Mouse (Mus musculus) neural tube, embryonic 14.5 days (tissue): ENCODE data around the gene Zcchc4. TPM values are rescaled to one million over a fixed set of nuclear protein-coding genes. Genes with fewer than 3 reads are reported as not detected.

ENCODE experiments used
- ATAC-seq: fragments of 200-750 bp; cut with Nextera tagmentation; 2 replicates; pipeline ENCODE4 v1.8.0; 2017; ENCODE audit warnings: low read depth, mild to moderate bottlenecking, moderate TSS enrichment, moderate library complexity
- H3K27ac ChIP-seq: fragments of 300-500 bp; sonication (generic); 2 replicates; pipeline ENCODE4 v1.5.1; 2014; ENCODE audit warnings: low read depth, mild to moderate bottlenecking, control low read depth, low read length, moderate library complexity, mixed read lengths
- H3K27me3 ChIP-seq: fragments of 300-500 bp; sonication (generic); 2 replicates; pipeline ENCODE4 v1.6.1; 2014; ENCODE audit warnings: low read length; ENCODE audit not compliant: control insufficient read depth, insufficient read depth
- H3K36me3 ChIP-seq: fragments of 300-500 bp; sonication (generic); 2 replicates; pipeline ENCODE4 v1.6.1; 2014; ENCODE audit warnings: low read length, mixed read lengths; ENCODE audit not compliant: control insufficient read depth, insufficient read depth
- H3K4me1 ChIP-seq: fragments of 300-500 bp; sonication (generic); 2 replicates; pipeline ENCODE4 v1.6.1; 2014; ENCODE audit warnings: low read length; ENCODE audit not compliant: control insufficient read depth, insufficient read depth
- H3K4me2 ChIP-seq: fragments of 300-500 bp; sonication (generic); 2 replicates; pipeline ENCODE4 v1.6.1; 2014; ENCODE audit warnings: mild to moderate bottlenecking, low read depth, low read length, control low read depth
- H3K4me3 ChIP-seq: fragments of 300-500 bp; sonication (generic); 2 replicates; pipeline ENCODE4 v1.5.1; 2014; ENCODE audit warnings: low read depth, low read length, control low read depth, mixed read lengths
- H3K9ac ChIP-seq: fragments of 300-500 bp; sonication (generic); replicated peaks from 2 replicates; pipeline ENCODE4 v1.6.1; 2014; ENCODE audit warnings: low read depth, mild to moderate bottlenecking, control low read depth, low read length, mixed read lengths
- H3K9me3 ChIP-seq: fragments of 300-500 bp; sonication (generic); 2 replicates; pipeline ENCODE4 v1.6.1; 2016; ENCODE audit warnings: low read length; ENCODE audit not compliant: control insufficient read depth
- WGBS: fragments of 180-500 bp; shearing (Covaris S2); extraction: QIAGEN DNeasy Blood & Tissue Kit; methylation state at CpG from one replicate; pipeline ENCODE4 v1.1.7; 2014; 5-methylcytosine and 5-hydroxymethylcytosine counted together
- polyA plus RNA-seq: library from polyadenylated mRNA; unstranded; fragments of >200 nt; fragmentation: Nextera tagmentation; extraction: Ambion mirVana; gene quantifications from 2 replicates; pipeline ENCODE4 v1.2.1, GENCODE M21; 2014

Gene Zcchc4
- polyA plus RNA-seq, 1 experiment from 2014 or later, result 11.7 TPM

DNA sequence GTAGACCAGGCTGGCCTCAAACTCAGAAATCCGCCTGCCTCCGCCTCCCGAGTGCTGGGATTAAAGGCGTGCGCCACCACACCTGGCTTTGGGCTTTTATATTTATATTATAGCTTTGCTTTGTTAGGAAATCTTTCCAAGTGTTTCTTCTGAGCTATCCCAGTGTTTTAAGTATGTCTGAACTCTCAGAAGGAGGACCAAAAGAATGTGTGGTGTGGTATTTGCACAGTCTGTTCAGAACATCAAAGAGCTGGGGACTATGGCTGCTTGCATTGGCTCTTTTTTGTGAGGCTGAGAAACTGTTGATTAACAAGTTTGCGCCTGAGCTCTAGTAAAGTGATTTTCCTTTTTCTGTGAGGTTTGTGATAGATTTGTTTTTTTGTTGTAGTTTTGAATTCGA, 69.1 kb downstream of the Zcchc4 start:
- H3K4me3 ChIP-seq, result no peak overlapping the region
- no peaks in the 10 kb centered on the region for H3K27me3 ChIP-seq
- ATAC-seq, result no peak
- no peak overlapping the region for H3K27ac ChIP-seq
- H3K9me3 ChIP-seq, result no peaks in the 10 kb centered on the region
- no peaks in the 10 kb centered on the region for H3K4me1 ChIP-seq
- H3K36me3 ChIP-seq, result peaks cover 53% of the 10 kb centered on the region
- H3K9ac ChIP-seq, result no peak overlapping the region
- WGBS, result 93% methylated on average over 7 of the region's 7 CpGs
- no peak overlapping the region for H3K4me2 ChIP-seq

DNA sequence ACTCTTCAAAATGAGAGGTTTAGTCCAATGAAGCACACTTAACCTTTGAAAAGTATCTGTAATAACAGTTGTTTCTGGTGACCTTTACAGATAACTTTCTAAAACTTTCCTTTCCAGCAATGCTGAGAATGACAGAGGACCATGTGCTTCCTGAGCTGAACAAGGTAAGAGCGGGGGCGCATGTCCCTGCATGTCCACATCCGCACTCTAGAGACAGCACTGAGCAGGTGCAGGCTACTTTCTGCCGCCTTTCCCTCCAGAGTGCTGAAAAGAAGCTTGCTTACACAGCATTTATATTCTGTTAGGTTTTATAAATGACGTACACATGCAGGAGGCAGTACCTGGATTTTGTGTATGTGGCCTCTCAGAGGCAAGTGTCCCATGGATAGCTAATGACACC, 80.5 kb downstream of the Zcchc4 start:
- no peak overlapping the region for H3K9ac ChIP-seq
- H3K4me1 ChIP-seq, result no peaks in the 10 kb centered on the region
- no peak overlapping the region for H3K4me2 ChIP-seq
- 95% methylated on average over 5 of the region's 5 CpGs for WGBS
- peaks cover 43% of the 10 kb centered on the region for H3K36me3 ChIP-seq
- no peaks in the 10 kb centered on the region for H3K27me3 ChIP-seq
- no peak overlapping the region for H3K27ac ChIP-seq
- no peak for ATAC-seq
- no peak overlapping the region for H3K4me3 ChIP-seq
- no peaks in the 10 kb centered on the region for H3K9me3 ChIP-seq

DNA sequence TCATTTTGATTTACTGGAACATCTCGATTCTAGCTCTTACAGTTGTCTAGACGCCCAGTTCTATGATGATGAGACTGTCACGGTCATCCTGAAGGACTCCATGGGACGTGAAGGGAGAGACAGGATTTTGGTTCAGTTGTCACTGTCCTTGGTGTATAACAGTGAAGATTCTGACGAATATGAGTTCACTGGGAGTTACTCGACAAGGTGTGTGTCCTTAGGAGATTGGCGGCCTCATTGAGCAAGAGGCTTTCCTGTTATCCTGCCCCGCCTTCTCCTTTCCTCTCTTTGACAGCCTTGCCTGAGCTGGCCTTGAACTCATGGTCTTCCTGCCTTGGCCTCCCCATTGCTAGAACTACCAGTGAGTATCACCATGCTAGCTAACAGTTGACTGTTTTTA, 89.2 kb downstream of the Zcchc4 start:
- Histone ChIP-seq H3K36me3 (peaks cover 59% of the 10 kb centered on the region), H3K4me2 (no peak overlapping the region), H3K9me3 (no peaks in the 10 kb centered on the region), H3K4me3 (no peak overlapping the region), H3K4me1 (peaks cover 4% of the 10 kb centered on the region; the same call in 1 of the 2 replicates), H3K27ac (no peak overlapping the region), H3K27me3 (no peaks in the 10 kb centered on the region), H3K9ac (no peak overlapping the region)
- ATAC-seq, result no peak
- WGBS, result 88% methylated on average over 8 of the region's 8 CpGs

DNA sequence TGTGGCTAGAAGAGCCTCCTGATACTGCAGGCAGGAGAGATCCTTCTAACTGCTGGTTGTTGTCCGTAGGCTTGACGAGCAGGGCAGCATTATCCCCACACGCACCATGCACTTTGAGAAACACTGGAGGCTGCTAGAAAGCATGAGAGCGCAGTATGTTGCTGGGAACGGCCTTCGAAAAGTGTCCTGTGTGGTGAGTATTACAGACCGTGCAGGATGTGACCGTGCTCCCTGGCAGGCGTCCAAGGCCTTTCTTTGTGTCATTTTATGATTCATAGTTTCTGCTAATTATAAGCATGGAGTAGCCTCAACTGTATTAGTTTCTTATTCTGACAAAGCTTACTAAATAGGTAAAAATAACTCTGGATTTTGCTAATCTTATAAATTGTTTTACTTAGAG, 90.6 kb downstream of the Zcchc4 start:
- H3K9ac ChIP-seq, result no peak overlapping the region
- H3K4me1 ChIP-seq, result peaks cover 11% of the 10 kb centered on the region
- no peak overlapping the region for H3K27ac ChIP-seq
- peaks cover 49% of the 10 kb centered on the region for H3K36me3 ChIP-seq
- H3K9me3 ChIP-seq, result no peaks in the 10 kb centered on the region
- H3K27me3 ChIP-seq, result no peaks in the 10 kb centered on the region
- ATAC-seq, result no peak
- H3K4me3 ChIP-seq, result no peak overlapping the region
- 70% methylated on average over 9 of the region's 9 CpGs for WGBS
- no peak overlapping the region for H3K4me2 ChIP-seq

DNA sequence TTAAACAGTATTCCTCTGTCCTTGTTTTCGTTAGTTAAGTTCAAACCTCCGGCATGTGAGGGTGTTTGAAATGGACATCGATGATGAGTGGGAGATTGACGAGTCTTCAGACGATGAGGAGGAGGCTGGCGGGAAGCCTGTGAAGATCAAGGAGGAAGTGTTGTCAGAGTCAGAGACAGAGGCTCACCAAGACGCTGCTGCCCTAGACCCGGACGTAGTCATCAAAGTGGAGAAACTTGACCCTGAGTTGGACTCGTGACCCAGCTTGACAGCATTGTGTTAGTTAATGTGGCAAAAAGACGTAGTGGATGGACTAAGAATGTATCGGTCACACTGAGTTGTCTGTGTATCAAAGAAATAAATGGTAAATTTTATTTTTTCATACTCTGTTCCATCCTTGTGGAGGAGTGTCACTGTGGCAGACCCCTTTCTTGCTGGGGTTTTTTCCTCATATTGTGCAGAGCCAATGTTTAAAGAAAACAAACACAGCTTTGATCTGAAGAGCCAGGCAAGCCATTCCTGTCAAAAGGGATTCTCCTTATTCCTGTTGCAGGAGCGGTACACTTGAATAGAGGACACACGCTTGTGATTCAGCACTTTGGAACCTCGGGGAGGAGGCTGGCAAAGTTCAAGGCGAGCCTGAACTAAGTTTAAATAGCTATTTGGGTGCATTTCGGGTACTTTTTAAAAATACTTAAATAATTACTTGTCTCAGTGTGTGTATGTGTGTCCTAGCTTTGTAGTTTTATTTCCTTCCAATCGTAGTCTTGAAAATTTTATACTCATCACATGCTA, 91.3 kb downstream of the Zcchc4 start:
- ATAC-seq, result no peak
- no peak overlapping the region for H3K4me3 ChIP-seq
- no peak overlapping the region for H3K9ac ChIP-seq
- H3K4me2 ChIP-seq, result no peak overlapping the region
- 84% methylated on average over 18 of the region's 18 CpGs for WGBS
- peaks cover 42% of the 10 kb centered on the region for H3K36me3 ChIP-seq
- H3K4me1 ChIP-seq, result peaks cover 11% of the 10 kb centered on the region
- no peak overlapping the region for H3K27ac ChIP-seq
- no peaks in the 10 kb centered on the region for H3K9me3 ChIP-seq
- H3K27me3 ChIP-seq, result no peaks in the 10 kb centered on the region

DNA sequence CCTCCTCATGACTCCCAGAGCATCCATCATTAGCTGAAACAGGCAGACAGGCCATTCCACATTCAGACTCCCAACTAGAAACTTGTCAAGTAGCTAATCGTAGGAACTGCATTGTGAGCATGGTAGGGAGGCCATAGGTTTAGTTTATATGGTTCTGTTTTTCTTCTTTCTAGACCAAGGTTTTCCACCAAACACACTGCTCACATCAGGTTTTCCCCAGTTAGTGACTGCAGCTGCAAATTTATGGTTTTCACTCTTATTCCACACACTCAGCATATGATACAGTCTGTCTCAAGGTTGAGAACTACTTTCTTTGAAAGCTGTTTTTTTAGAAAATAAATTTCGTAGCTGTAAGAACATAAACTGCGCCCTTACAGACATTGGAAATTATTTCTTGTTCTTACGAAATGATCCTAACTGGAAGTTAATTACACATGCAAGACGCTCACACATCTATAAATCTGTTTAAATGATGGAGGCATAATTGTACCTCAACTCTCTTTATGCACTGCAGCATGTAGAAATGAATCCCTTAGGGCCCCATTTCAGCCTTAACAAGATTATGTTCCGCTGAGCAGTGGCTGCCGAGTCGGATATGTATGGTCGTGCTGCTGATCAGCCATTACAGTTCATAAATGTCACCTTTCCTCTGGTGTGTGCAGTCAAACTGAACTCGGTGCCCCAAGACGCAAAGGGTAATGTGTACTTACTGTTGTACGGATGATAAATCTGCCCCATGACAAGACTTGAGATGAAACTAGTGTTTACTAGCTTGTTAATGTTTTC, 93.9 kb downstream of the Zcchc4 start:
- WGBS, result 43% methylated on average over 12 of the region's 12 CpGs
- Histone ChIP-seq H3K4me2 (no peak overlapping the region), H3K36me3 (peaks cover 24% of the 10 kb centered on the region; the same call in 1 of the 2 replicates), H3K27me3 (no peaks in the 10 kb centered on the region; the same call in 1 of the 2 replicates), H3K4me1 (peaks cover 11% of the 10 kb centered on the region), H3K9me3 (no peaks in the 10 kb centered on the region), H3K27ac (no peak overlapping the region), H3K9ac (no peak overlapping the region), H3K4me3 (no peak overlapping the region)
- peak; percentile 71; the same call in 1 of the 2 replicates for ATAC-seq

DNA sequence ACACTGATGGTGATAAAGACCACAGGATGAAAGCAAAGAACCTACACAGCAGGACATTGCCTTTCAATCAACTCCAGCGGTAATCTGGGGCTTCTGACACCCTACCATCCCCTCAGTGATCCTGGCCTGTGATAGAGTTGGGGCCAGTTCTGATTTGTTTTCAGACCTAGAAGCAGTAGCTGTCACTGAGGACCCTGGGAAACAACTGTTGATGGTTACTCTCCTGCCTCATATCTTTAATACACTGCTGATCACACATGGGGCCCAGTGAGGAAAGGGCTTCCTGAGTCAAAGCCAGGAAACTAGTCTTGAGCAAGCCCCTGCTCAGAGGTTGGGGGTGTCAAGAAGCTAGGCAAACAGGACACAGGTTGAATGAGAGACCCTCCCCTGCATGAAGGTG, 96.3 kb downstream of the Zcchc4 start:
- H3K36me3 ChIP-seq, result peaks cover 15% of the 10 kb centered on the region; the same call in 1 of the 2 replicates
- no peak overlapping the region for H3K4me3 ChIP-seq
- no peak for ATAC-seq

DNA sequence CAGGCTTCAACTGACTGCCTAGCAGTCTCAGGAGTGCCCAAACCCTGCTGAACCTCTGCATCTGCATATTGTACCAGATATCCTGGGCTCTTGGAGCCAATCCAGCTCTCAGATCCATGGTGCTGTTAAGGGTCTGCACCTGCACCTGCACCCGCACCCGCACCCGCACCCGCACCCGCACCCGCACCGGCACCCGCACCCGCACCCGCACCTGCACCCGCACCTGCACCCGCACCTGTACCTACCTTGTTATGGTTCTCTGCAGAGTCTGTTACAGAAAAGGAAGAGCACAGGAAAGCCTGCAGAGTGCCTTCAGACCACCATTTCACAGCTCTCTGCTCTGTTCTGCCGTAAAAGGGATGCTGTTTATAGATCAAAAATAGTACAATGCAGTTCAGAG, 96.8 kb downstream of the Zcchc4 start:
- Histone ChIP-seq H3K9me3 (no peaks in the 10 kb centered on the region), H3K4me2 (no peak overlapping the region), H3K27me3 (no peaks in the 10 kb centered on the region; the same call in 1 of the 2 replicates), H3K4me1 (peaks cover 11% of the 10 kb centered on the region), H3K36me3 (peaks cover 11% of the 10 kb centered on the region; the same call in 1 of the 2 replicates), H3K4me3 (no peak overlapping the region), H3K9ac (no peak overlapping the region), H3K27ac (no peak overlapping the region)
- 98% methylated on average over 12 of the region's 13 CpGs for WGBS
- no peak for ATAC-seq

More for the DNA sequence above, 96.3 kb downstream of the Zcchc4 start:
- Histone ChIP-seq H3K27ac (no peak overlapping the region), H3K9me3 (no peaks in the 10 kb centered on the region), H3K27me3 (no peaks in the 10 kb centered on the region; the same call in 1 of the 2 replicates), H3K4me1 (peaks cover 11% of the 10 kb centered on the region), H3K4me2 (no peak overlapping the region), H3K9ac (no peak overlapping the region)
- 17% methylated on average over 1 of the region's 1 CpGs for WGBS
